Mouse (Mus musculus) brown adipose tissue, adult 24 weeks (tissue): ENCODE measurements around the gene Ptprm. TPM values are rescaled to one million over a fixed set of nuclear protein-coding genes. Genes with fewer than 3 reads are reported as not detected.

ENCODE experiments used
- H3K27ac ChIP-seq: fragments of 200-500 bp; replicated peaks from 2 replicates; pipeline ENCODE4 v1.5.1; 2012; ENCODE audit warnings: low read depth, mild to moderate bottlenecking, low read length
- H3K4me1 ChIP-seq: fragments of 200-500 bp; 2 replicates; pipeline ENCODE4 v1.6.1; 2012; ENCODE audit warnings: low read length, mixed read lengths; ENCODE audit not compliant: control insufficient read depth, insufficient read depth, insufficient read length
- H3K4me3 ChIP-seq: fragments of 200-500 bp; 2 replicates; pipeline ENCODE4 v1.5.1; 2012; ENCODE audit warnings: low read depth, mild to moderate bottlenecking, low read length, moderate library complexity; ENCODE audit not compliant: insufficient read depth
- polyA plus RNA-seq: library from polyadenylated mRNA; stranded (reverse); fragments of >200 nt; gene quantifications from 2 replicates; pipeline ENCODE4 v1.2.4, GENCODE M21; 2012; ENCODE audit not compliant: missing spikeins, insufficient read depth, insufficient read length

Gene Ptprm
- polyA plus RNA-seq, 1 experiment, result 23.5 TPM

- H3K4me3 ChIP-seq, result no peak overlapping the region
- no peak overlapping the region for H3K27ac ChIP-seq
Observed at GRCm38 (mm10) chr17:67241951-67242773, 112.1 kb downstream of the Ptprm start.

DNA sequence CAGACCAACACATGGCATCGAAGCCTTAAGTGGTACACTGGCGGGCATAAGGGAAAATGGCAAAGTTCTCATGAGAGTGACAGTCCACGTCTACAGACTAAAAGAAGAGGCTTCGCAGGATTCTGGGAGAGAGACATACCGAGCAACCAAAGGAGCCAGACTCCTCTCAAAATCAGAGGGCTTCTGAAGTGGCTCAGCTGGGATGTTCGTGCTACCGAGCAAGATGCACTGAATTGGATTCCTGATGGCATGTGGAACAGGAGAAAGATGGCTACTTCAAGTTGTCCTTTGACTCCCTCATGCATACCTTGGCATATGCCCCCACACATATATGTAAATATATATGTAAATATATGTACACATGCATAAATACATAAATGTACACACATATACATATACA, 115.4 kb downstream of the Ptprm start:
- no peak overlapping the region for H3K27ac ChIP-seq
- peaks cover 2% of the 10 kb centered on the region; the same call in 1 of the 2 replicates for H3K4me1 ChIP-seq
- no peak overlapping the region for H3K4me3 ChIP-seq

More at GRCm38 (mm10) chr17:67241951-67242773, 112.1 kb downstream of the Ptprm start:
- peaks cover 6% of the 10 kb centered on the region; the same call in 1 of the 2 replicates for H3K4me1 ChIP-seq

DNA sequence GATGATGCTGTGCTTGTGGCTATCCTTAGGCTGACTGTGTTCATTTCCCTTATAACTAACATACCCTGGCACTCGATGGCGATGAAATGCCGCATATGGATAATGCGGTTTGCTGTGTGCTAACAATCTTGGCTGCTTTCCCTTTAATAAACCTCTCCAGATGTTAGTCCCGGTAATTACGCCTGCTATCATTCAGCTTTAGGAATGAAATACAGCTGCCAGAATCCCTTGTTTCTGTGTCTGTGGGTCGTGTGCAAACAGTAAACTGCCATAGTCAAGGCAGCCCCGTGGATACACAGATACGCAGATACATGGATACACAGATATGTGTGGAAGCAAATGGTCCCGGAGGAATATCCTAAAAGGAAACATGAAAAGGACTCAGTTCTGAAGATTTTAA, 116.8 kb downstream of the Ptprm start:
- H3K4me3 ChIP-seq, result no peak overlapping the region
- H3K4me1 ChIP-seq, result 0 out of 2 replicates have a peak, but pooled peaks cover 5% of the 10 kb centered on the region
- H3K27ac ChIP-seq, result no peak overlapping the region

DNA sequence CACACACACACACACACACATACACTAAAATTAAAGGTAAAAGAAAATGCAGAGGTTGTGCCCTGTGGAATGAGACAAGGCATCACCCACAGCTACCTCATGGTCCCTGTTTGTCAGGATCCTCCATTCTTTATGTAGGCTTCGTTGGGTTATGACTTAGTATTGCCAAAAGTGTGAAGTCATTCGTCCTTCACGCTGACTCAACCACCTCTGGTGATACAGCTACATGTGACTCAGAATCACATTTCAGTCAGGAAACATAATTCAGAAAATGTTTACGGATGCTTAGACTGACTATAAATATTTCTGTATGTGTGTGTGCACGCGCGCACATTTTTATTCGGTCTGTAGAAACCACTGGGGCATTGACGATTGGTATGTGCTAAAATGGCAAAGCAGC, 121.2 kb downstream of the Ptprm start:
- Histone ChIP-seq H3K27ac (no peak overlapping the region), H3K4me1 (peaks cover 11% of the 10 kb centered on the region), H3K4me3 (no peak overlapping the region)

DNA sequence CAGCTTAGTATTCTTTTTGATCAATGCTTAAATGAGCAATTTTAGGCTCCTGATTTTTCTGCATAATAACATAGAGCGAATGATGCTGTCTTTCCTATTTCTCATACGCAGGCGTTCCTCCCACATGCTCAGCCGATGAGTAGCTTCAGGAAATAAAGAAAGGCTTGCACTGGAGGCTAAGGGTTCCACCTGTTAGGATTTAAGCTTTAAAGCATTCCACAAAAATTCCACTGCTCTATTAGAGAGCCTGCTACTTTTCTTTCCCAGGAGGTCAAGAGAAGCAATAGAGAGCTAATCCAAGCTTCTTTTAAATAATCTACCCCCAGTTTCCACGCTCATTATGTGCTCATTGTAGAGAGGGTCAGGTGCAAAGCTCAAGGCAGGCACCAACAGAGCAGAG, 127.3 kb downstream of the Ptprm start:
- no peak overlapping the region for H3K4me3 ChIP-seq
- H3K27ac ChIP-seq, result no peak overlapping the region
- H3K4me1 ChIP-seq, result peaks cover 7% of the 10 kb centered on the region

- Histone ChIP-seq H3K4me1 (peaks cover 23% of the 10 kb centered on the region), H3K27ac (no peak overlapping the region), H3K4me3 (no peak overlapping the region)
Observed at GRCm38 (mm10) chr17:67215326-67215725, 138.9 kb downstream of the Ptprm start.

- peaks cover 26% of the 10 kb centered on the region for H3K4me1 ChIP-seq
- 0 out of 2 replicates have a peak overlapping the region, but pooled peaks have one; percentile 12 for H3K27ac ChIP-seq
Observed at GRCm38 (mm10) chr17:67213711-67214110, 140.5 kb downstream of the Ptprm start.

DNA sequence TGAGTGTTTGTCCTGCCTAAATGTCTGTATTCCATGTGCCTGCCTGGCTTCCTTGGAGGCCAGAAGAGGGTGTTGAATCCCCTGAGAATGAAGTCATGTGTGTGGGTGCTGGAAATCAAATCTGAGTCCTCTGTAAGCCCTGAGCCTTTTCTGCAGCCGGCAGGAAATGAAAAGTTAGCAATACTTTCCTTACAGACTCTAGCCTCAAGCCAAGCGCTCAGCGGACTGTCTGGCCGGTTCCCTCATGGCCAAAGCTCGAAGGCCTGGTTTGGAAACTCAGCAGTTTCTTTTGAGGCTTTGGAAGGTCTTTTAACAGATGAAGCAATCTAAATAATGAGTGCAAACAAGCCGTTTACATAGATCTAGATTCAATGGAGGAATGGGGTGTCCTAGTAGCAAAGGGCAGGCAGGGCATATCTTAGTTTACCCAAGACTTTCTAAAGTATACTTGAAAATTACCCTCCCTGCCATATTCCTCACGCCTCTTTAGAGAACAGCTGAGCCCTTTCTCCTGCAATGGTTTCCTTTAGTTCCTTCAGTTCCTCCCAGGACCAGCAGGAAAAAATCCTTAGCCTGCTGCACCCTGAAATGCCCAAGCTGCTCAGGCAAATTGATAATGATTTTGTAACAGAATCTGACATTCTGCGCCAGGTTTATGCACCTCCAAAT, 144.4 kb downstream of the Ptprm start:
- no peak overlapping the region for H3K27ac ChIP-seq
- H3K4me1 ChIP-seq, result peaks cover 39% of the 10 kb centered on the region
- no peak overlapping the region for H3K4me3 ChIP-seq

More at GRCm38 (mm10) chr17:67213711-67214110, 140.5 kb downstream of the Ptprm start:
- H3K4me3 ChIP-seq, result no peak overlapping the region

DNA sequence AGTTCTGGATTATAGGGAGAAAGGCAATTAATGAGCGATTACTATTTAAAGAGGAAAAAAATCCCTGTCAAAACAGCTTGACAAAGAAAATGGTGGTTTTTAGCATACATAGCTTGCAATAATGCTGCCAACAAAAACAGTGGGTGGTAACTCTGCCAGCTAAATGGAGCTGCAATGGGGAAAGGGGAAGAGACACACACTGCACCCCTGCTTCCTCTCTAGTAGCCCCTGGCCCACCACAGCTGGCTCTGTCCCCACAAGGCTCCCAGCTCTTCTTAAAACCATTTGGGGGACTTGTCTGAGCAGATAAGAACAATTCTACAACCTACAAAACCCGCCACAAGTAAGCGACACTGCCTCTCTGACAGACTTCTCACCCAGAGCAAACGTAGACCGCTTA, 145.7 kb downstream of the Ptprm start:
- H3K4me3 ChIP-seq, result no peak overlapping the region
- peaks cover 32% of the 10 kb centered on the region for H3K4me1 ChIP-seq
- H3K27ac ChIP-seq, result no peak overlapping the region

DNA sequence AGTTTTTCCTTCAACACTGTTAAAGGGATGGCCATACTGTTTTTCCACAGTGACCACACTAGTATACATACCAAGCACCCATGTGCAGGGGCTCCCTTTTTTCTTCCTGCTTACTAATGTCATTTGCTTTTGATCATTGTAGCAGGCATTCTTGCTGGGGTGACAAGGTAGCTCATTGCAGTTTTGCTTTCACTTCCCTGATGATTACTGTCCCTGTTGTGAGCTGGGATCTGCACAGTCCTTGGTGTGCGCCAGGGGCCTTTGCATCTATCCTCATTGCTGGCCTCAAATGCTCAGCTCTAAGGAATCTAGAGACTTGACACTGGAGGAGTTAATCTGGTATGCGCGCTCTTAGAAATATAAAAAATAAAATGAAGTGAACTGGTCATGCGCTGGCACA, 147.3 kb downstream of the Ptprm start:
- H3K27ac ChIP-seq, result no peak overlapping the region
- no peak overlapping the region for H3K4me3 ChIP-seq

GRCm38 (mm10) chr17:67201151-67201550, 153.1 kb downstream of the Ptprm start:
- Histone ChIP-seq H3K4me1 (peaks cover 18% of the 10 kb centered on the region), H3K27ac (no peak overlapping the region), H3K4me3 (no peak overlapping the region)

More for the DNA sequence above, 147.3 kb downstream of the Ptprm start:
- H3K4me1 ChIP-seq, result peaks cover 30% of the 10 kb centered on the region

DNA sequence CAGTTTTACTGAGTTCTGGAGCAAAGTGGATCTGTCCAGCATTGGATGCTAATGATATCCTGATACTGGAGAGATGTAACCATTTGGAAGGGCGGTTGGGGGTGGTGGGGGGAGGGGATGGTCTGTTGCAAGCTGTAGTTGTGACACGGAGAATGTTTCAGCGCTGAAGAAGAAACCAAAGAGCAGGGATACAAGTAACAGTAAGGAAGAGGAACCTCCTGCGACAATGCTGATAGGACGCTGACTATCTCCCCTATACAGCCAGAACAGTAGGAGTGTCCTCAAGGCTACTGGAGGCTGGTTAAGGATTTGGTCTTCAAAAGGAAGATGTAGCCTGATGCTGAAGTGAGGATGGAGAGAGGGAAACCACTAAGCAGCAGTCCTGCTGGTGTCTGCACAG, 160.5 kb downstream of the Ptprm start:
- peaks cover 31% of the 10 kb centered on the region for H3K4me1 ChIP-seq
- H3K4me3 ChIP-seq, result no peak overlapping the region
- H3K27ac ChIP-seq, result no peak overlapping the region

DNA sequence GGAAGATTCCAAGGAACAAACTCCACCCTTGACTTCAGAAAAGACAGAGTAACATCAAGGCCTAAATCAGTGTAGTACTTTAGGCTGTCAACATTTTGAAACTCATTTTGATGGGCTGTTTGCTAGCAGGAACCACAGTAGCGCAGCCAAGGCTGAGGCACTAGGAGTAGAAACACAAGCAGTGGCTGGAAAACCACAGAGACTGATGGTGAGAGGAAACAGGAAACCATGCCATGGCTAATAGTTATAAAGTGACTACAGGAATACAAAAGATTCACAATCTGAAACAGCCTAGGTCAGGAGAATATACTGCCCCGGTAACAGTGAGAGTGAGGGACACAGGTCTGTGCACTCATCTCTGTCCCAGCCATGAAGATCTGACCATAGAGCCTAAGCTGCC, 165.7 kb downstream of the Ptprm start:
- Histone ChIP-seq H3K27ac (no peak overlapping the region), H3K4me3 (no peak overlapping the region), H3K4me1 (peaks cover 13% of the 10 kb centered on the region; the same call in 1 of the 2 replicates)

GRCm38 (mm10) chr17:67186879-67187278, 167.4 kb downstream of the Ptprm start:
- Histone ChIP-seq H3K4me3 (no peak overlapping the region), H3K27ac (no peak overlapping the region), H3K4me1 (peaks cover 13% of the 10 kb centered on the region; the same call in 1 of the 2 replicates)

GRCm38 (mm10) chr17:67185942-67186341, 168.3 kb downstream of the Ptprm start:
- no peak overlapping the region for H3K4me3 ChIP-seq
- H3K4me1 ChIP-seq, result peaks cover 13% of the 10 kb centered on the region; the same call in 1 of the 2 replicates
- H3K27ac ChIP-seq, result no peak overlapping the region
